Mouse (Mus musculus) left cerebral cortex, postnatal 36 days (tissue): Measurements from ENCODE around the gene Sik3. TPM values are rescaled to one million over a fixed set of nuclear protein-coding genes. Genes with fewer than 3 reads are reported as not detected.

Source experiments
- DNase-seq, 2 experiments: peaks; one replicate each; pipeline ENCODE4 v3.0.0; 2021 to 2022; ENCODE audit warnings: low spot score in 2 of 2, mixed read lengths in 1 of 2
- intact Hi-C: fragments of 180-260 bp; cut with DNase I; formaldehyde crosslinking; loops from one replicate; pipeline ENCODE4 v1.15.1; 2025
- total RNA-seq, 2 experiments: library from RNA; stranded (reverse); gene quantifications; 2 replicates each; pipeline ENCODE4 v1.2.3; 2021

The Sik3 gene
- total RNA-seq: 100 to 1,000 TPM; 119 to 130 TPM

GRCm38 (mm10) chr9:46012091-46013008 is at the start of gene Sik3, which contains the start of gene Pafah1b2:
Sik3 (plus strand) TSS chr9:46012820.
Pafah1b2 (minus strand) TSS chr9:46012690.
- intact Hi-C loops: loop anchor here (5.0 kb wide), 1 partner anchor 70 kb away; no protein-coding TSS in a partner anchor
- DNase-seq: peak; percentile 95 to 97

GRCm38 (mm10) chr9:45963577-45963976 is 49.0 kb upstream of the Sik3 start:
- DNase-seq: no peak
- intact Hi-C loops: no loop called here

- intact Hi-C loops: no loop called here
- DNase-seq: no peak
Measured at GRCm38 (mm10) chr9:45976884-45977283, 35.7 kb upstream of the Sik3 start.

DNA sequence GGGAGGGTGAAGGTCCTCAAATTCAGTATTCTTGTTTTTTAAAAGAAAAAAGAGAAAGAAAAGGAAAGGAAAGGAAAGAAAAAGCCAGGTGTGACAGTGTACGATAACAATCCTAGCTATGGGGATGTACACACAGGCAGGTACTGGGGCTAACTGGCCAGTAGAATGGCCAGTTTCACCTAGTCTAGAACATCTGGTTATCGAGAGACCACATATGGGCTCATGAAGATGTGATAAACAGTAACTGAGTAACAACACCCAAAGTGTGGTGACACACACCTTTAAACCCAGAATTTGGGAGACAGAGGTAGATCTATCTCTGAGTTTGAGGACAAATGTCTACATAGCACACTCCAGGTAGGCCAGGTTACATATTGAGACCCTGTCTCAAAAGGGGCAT is 32.8 kb upstream of the Sik3 start:
- no peak for DNase-seq
- intact Hi-C loops: no loop called here

DNA sequence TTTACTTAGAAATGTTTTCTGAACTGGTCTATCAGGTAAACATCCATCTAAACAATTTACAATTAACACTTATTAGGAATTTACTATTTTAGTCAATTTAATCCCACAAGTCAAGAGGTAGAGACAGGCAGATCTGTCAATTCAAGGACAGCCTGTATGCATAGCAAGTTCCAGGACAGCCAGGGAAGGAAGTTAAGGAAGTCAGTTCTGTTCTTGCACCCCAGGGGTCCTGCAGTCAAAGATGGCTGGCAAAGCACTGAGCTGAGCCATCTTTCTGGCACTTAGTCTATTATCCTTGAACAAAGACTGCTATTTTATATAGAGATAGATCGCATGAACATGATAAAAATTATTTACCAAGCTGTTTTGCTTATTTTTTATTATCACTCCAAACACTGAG is 32.0 kb upstream of the Sik3 start:
- no peak for DNase-seq
- intact Hi-C loops: no loop called here

- intact Hi-C loops: no loop called here
- DNase-seq: no peak
Measured at GRCm38 (mm10) chr9:45981331-45981730, 31.3 kb upstream of the Sik3 start.

- intact Hi-C loops: no loop called here
- DNase-seq: peak; percentile 13 to 17
Measured at GRCm38 (mm10) chr9:45983676-45984408, 28.8 kb upstream of the Sik3 start.

DNA sequence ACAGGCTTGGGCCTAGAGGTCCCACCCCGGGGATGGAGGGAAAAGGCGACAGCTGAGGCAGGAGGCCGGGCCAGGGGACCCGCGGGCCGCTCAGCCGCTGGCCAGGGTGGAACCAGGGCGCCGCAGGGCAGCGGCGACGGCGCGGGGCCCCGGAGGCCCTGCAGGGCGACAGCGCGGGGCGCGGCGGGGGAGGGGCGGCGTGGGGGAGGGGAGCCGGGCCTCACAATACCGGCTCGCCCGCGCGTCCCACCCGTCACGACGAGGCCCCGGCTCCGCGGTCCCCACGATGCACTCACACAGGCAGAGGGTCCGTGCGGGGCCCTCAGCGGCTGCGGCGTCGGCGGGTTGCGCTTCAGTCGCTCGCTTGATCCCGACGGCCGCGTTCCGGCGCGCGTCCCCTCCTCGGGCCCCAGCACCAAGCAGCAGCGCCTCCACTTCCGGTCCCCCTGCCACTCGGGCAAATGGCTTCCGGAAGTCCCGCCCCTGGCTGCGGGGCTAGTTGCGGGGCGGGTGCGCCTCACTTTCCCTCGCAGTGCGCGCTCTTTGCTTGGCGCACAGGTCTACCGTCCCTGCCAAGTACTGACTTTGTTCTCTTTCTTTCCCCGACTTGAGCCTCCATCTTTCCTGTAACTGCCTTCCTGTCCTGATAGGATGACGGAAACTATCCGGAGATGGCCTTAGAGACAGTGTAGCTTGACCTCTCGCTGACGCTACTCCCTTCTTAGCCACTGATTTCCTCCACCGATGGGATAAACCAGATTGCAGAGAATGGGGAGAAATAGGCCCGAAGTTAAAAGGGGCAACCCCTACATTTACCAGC is 28.0 kb upstream of the Sik3 start:
- intact Hi-C loops: no loop called here
- peak; percentile 90 for DNase-seq

DNA sequence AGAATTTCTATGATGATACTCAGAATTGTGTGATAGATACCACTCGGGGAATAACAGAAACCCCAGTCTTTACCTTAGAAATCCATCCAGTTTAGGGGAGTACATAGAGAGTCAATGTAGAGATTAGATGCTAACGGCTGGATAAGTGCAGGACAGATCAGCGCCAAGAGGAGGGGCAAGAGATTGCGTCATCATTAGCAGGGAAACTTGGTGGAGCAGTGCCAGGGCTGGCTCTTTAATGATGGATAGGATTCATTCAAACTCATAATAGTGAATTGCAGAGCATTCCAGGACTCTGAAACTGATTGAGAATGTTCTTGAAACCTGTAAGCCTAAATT is 27.4 kb upstream of the Sik3 start:
- DNase-seq: peak; percentile 17 to 22
- intact Hi-C loops: no loop called here

DNA sequence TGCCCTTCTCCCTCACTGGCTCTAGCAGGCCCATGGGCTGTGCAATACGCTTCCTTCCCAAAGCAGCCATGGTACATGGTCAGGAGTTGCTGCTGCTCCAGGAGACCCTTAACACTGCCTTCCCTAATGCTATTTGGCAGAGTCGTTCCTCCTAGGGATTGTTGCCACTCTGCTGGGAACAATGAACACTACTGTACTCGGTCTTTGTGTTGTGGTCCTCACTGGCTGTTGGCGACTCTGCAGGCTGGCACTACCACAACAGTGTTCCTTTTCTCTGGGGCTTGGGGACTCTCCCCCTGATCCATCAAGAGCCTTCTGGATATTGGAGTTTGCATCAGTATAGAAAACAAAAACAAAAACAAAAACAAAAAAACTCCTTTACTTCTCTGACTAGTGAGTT is 13.6 kb upstream of the Sik3 start:
- DNase-seq: no peak
- intact Hi-C loops: no loop called here

- intact Hi-C loops: loop anchor here (2.0 kb wide), 2 partner anchors 187 to 243 kb away; no protein-coding TSS in a partner anchor
- peak; percentile 74 to 83 for DNase-seq
Measured at GRCm38 (mm10) chr9:46003729-46004128, 8.9 kb upstream of the Sik3 start.

- no peak for DNase-seq
- intact Hi-C loops: loop anchor here (2.0 kb wide), 1 partner anchor 186 kb away; no protein-coding TSS in a partner anchor
Measured at GRCm38 (mm10) chr9:46004529-46004928, 8.1 kb upstream of the Sik3 start.

DNA sequence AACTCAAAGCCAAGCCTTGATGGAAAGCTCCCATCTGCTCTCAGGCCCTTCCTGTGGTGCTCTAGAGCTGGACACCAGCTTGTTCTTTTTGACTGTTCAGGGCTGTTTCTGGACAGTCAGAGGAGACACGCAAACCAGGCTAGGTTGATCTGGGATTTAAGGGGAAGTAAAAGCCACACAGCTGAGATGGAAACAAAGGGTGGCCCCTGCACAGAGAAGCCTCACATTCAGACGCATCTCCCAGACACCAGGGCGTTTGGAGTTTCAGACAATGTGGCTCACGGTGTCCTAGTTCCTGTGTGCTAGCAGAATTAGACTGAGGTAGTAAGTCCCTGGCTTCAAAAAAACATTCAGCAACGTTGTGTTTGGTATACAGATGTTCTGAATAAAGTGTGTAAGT is 6.4 kb upstream of the Sik3 start:
- intact Hi-C loops: no loop called here
- DNase-seq: no peak

DNA sequence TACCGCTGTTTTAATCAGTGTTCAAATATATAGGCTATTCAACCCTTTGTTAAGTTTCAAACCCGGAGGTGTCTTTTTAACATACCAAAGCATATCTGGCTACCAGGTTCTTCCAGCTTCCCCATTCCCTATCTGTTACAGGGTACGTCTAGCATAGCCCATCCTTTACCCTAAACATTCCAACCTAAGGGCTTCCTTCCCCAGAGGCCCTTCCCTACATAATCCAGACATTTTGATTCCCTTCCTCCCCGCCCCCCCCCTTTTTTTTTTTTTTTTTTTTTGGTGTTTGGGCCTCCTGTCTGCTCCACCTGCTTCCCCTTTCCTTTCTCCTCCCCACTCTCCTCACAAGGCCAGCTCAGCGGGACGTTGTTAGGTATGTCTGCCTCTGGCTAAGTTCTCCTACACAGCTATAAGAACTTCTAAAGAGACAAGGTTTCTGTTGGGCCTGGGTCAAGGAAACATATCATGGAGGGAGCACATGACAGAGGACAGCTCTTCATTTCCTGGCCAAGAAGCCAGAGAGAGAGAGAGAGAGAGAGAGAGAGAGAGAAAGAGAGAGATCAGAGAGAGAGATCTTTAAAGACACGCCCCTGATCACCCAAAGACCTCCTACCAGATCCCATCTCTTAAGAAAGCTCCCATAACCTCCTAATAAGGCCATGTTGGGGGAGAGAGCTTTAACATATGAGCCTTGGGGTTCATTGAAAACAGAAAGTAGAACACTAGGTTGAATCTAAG is 3.5 kb upstream of the Sik3 start:
- intact Hi-C loops: no loop called here
- no peak for DNase-seq

GRCm38 (mm10) chr9:46009669-46009983 is 3.0 kb upstream of the Sik3 start:
- no peak for DNase-seq
- intact Hi-C loops: no loop called here

DNA sequence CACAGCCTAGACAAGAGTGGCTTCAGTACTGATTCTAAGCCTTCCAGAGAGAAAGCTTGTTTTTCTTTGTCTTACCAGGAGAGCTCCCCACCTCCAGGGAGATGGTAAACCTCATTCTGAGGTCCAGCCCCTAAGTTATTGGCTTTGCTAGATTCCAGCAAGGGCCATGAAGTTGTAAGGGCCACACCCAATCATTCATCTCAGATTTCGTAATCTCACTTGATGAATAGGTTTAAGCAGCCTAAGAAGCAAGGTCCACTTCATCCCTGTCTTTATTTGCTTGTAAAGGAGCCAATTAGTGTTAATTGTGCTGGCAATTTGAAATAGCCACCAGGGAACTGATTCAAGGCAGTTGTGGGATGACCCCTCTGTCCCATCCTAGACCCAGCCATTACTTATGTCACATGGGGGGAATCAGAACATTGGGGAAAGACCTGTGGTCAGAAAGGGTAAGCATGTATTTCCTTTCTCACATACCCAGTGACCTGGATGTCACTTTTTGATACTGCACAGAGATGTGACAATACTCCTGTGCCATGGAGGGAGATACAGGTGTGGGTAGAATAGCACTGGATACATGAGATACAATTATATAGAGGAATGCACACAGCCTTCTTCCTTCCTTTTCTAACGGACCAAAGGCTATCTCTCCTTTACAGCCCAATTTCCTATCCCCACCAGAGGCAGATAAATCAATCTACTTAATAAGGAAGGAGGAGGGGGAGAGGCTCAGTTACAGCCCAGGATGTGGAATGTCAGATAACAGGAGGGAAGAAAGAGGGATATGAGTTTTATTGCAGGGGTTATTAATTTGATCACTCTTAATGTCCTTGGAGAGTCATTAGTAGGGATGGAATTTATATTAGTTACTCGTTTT is 1.3 kb upstream of the Sik3 start:
- no peak for DNase-seq
- intact Hi-C loops: loop anchor here (5.0 kb wide), 1 partner anchor 71 kb away; no protein-coding TSS in a partner anchor

- DNase-seq: peak; percentile 35 to 36
- intact Hi-C loops: loop anchor here (5.0 kb wide), 1 partner anchor 69 kb away; no protein-coding TSS in a partner anchor
Measured at GRCm38 (mm10) chr9:46013009-46013586, 478 bp downstream of the Sik3 start.

- intact Hi-C loops: loop anchor here (5.0 kb wide), 1 partner anchor 69 kb away; no protein-coding TSS in a partner anchor
Measured at GRCm38 (mm10) chr9:46013616-46014015, 996 bp downstream of the Sik3 start.

More at GRCm38 (mm10) chr9:46013616-46014015, 996 bp downstream of the Sik3 start:
- no peak for DNase-seq
